Mouse (Mus musculus) lung, embryonic 15.5 days (tissue): ENCODE results near the gene Chchd4. TPM values are rescaled to one million over a fixed set of nuclear protein-coding genes. Genes with fewer than 3 reads are reported as not detected.

Experiments used
- ATAC-seq: fragments of 200-750 bp; cut with Nextera tagmentation; 2 replicates; pipeline ENCODE4 v1.8.0; 2017; ENCODE audit warnings: moderate number of reproducible peaks, borderline replicate concordance; ENCODE audit not compliant: low FRiP score, low TSS enrichment; ENCODE audit errors: extremely low read depth
- H3K27ac ChIP-seq: fragments of 300-500 bp; sonication (generic); 2 replicates; pipeline ENCODE4 v1.5.1; 2015; ENCODE audit warnings: moderate library complexity, mild to moderate bottlenecking, inconsistent platforms
- H3K27me3 ChIP-seq: fragments of 300-500 bp; sonication (generic); 2 replicates; pipeline ENCODE4 v1.6.1; 2015; ENCODE audit warnings: inconsistent platforms
- H3K36me3 ChIP-seq: fragments of 300-500 bp; sonication (generic); 2 replicates; pipeline ENCODE4 v1.6.1; 2015; ENCODE audit warnings: inconsistent platforms
- H3K4me1 ChIP-seq: fragments of 300-500 bp; sonication (generic); 2 replicates; pipeline ENCODE4 v1.6.1; 2015; ENCODE audit warnings: inconsistent platforms
- H3K4me2 ChIP-seq: fragments of 300-500 bp; sonication (generic); 2 replicates; pipeline ENCODE4 v1.6.1; 2015; ENCODE audit warnings: inconsistent platforms, mild to moderate bottlenecking, moderate library complexity
- H3K4me3 ChIP-seq: fragments of 300-500 bp; sonication (generic); 2 replicates; pipeline ENCODE4 v1.5.1; 2015; ENCODE audit warnings: mild to moderate bottlenecking, inconsistent platforms
- H3K9ac ChIP-seq: fragments of 300-500 bp; sonication (generic); 2 replicates; pipeline ENCODE4 v1.6.1; 2015; ENCODE audit warnings: inconsistent platforms
- H3K9me3 ChIP-seq: fragments of 300-500 bp; sonication (generic); 2 replicates; pipeline ENCODE4 v1.6.1; 2016; ENCODE audit warnings: inconsistent platforms
- WGBS: fragments of 180-500 bp; shearing (Covaris S2); methylation state at CpG from one replicate; pipeline ENCODE4 v1.1.7; 2015; 5-methylcytosine and 5-hydroxymethylcytosine counted together
- polyA plus RNA-seq: library from polyadenylated mRNA; unstranded; fragments of >200 nt; fragmentation: Nextera tagmentation; extraction: Ambion mirVana; gene quantifications from 2 replicates; pipeline ENCODE4 v1.2.1, GENCODE M21; 2015

Gene Chchd4
- polyA plus RNA-seq, 1 experiment from 2014 or later = 24.7 TPM

- Histone ChIP-seq H3K36me3 (no peaks in the 10 kb centered on the region), H3K4me3 (no peak overlapping the region), H3K9me3 (no peaks in the 10 kb centered on the region), H3K9ac (no peak overlapping the region), H3K4me1 (no peaks in the 10 kb centered on the region), H3K27me3 (peaks cover 6% of the 10 kb centered on the region; the same call in 1 of the 2 replicates), H3K27ac (no peak overlapping the region), H3K4me2 (no peak overlapping the region)
- WGBS = 71% methylated on average over 4 of the region's 4 CpGs
- no peak for ATAC-seq
These were observed 51.7 kb downstream of the Chchd4 start for GRCm38 (mm10) chr6:91421629-91422028.

DNA sequence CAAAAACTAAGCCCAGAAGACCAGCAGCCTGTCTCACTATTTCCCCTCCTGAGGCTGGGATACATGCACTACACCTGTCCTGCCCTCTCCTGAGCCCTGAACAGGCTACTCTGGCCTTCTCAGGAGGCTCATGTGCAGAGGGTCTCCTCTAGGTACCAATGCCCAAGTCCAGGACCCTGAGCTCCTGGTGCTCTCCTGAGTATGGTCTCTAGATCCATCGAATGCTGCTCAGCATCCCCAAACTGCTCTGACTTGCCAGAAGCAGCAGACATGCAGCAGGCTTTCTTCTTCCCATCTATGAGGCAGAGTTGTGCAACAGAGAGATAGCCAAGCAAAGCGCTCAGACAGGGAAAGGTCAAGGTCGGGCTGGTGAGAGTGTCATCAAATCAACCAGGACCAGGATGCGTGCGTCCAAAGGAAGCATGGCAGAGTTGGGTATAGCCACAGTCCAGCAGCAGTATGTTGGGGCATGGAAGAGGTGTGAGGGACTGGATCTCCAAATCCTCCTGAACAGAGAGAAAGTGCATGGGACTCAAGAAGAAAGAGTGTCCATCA is 56.0 kb downstream of the Chchd4 start:
- 71% methylated on average over 5 of the region's 5 CpGs for WGBS
- Histone ChIP-seq H3K4me3 (no peak overlapping the region), H3K36me3 (no peaks in the 10 kb centered on the region), H3K4me2 (no peak overlapping the region), H3K27ac (no peak overlapping the region), H3K4me1 (no peaks in the 10 kb centered on the region), H3K9me3 (no peaks in the 10 kb centered on the region), H3K27me3 (peaks cover 43% of the 10 kb centered on the region), H3K9ac (no peak overlapping the region)
- no peak for ATAC-seq

DNA sequence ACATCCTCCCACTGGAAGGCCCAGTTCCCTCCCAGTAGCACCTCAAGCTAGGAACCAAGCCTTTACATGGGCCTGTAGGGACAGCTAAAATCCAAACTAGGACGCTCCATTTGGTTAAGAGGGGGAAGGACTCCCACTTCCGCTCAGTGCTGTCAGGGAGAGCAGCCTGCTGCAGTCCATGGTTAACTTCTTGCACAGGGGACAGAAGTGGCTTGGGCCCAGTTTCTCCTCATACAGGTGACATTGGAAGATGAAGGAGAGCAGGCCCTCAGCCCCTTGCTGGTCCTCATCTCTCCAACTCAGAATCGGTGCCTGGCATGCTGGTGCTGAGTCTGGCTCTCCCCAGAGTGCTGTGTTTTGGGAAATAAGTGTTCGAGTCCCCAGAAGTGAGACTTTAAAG is 57.2 kb downstream of the Chchd4 start:
- Histone ChIP-seq H3K36me3 (no peaks in the 10 kb centered on the region), H3K4me2 (no peak overlapping the region), H3K9me3 (no peaks in the 10 kb centered on the region), H3K4me1 (peaks cover 3% of the 10 kb centered on the region; the same call in 1 of the 2 replicates), H3K4me3 (no peak overlapping the region), H3K9ac (no peak overlapping the region), H3K27me3 (peaks cover 55% of the 10 kb centered on the region), H3K27ac (no peak overlapping the region)
- 71% methylated on average over 4 of the region's 4 CpGs for WGBS
- ATAC-seq = no peak

DNA sequence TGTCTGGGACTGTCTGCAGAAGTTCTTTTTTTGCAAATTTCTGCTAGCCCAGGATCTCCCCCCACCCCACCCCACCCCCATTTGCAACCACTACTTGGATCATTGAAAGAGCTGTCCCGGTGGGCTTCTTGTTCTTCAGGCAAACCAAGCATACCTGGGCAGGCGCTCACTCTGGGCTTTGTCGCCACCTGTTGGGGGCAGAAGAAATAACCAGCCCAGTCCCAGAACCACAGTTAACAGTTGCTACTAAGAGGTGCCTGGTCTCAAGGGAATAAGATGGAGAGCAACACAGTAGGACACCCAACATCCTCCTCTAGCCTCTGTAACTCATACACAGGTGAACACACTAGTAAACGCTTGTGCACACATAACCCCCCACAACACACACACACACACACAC is 58.5 kb downstream of the Chchd4 start:
- Histone ChIP-seq H3K4me2 (no peak overlapping the region), H3K4me3 (no peak overlapping the region), H3K36me3 (no peaks in the 10 kb centered on the region), H3K4me1 (peaks cover 6% of the 10 kb centered on the region; the same call in 1 of the 2 replicates), H3K9me3 (no peaks in the 10 kb centered on the region), H3K27me3 (peaks cover 68% of the 10 kb centered on the region), H3K9ac (no peak overlapping the region), H3K27ac (no peak overlapping the region)
- ATAC-seq = no peak
- 1% methylated on average over 4 of the region's 4 CpGs for WGBS

Other genes starting within 250 kb of the Chchd4 start
- 1.2 and 1.8 TPM in 2 replicates for gene Wnt7a, start 62.2 kb downstream of the Chchd4 start, polyA plus RNA-seq
- 50.9 and 52.5 TPM in 2 replicates for gene Tmem43, start 157 bp upstream of the Chchd4 start, polyA plus RNA-seq
- 16.4 and 17.2 TPM in 2 replicates for gene Xpc, start 42.3 kb upstream of the Chchd4 start, polyA plus RNA-seq
- 272 and 305 TPM in 2 replicates for gene Lsm3, start 42.4 kb upstream of the Chchd4 start, polyA plus RNA-seq
- gene Slc6a6, start 210.5 kb upstream of the Chchd4 start, polyA plus RNA-seq = 47.1 and 48.4 TPM in 2 replicates